Mouse (Mus musculus): ENCODE measurements around the gene Lrba. TPM values are rescaled to one million over a fixed set of nuclear protein-coding genes. Genes with fewer than 3 reads are reported as not detected.

The Lrba gene
- polyA plus RNA-seq, 1 experiment from 2014 or later, result 9.2 TPM

- H3K4me2 ChIP-seq (ENCODE audit: low read depth, low read length), result no peak overlapping the region
- no peaks in the 10 kb centered on the region for H3K27me3 ChIP-seq (replicated peaks; ENCODE audit: control insufficient read depth, insufficient read depth, low read length)
- no peaks in the 10 kb centered on the region for H3K9me3 ChIP-seq (ENCODE audit: control insufficient read depth, low read length)
- no peak overlapping the region for H3K9ac ChIP-seq (ENCODE audit: low read depth, low read length)
- H3K4me1 ChIP-seq (ENCODE audit: control insufficient read depth, insufficient read depth, low read length), result no peaks in the 10 kb centered on the region
- no peak overlapping the region for H3K27ac ChIP-seq (replicated peaks; ENCODE audit: low read depth, low read length)
- H3K4me3 ChIP-seq (ENCODE audit: low read depth, low read length), result no peak overlapping the region
- DNase-seq (ENCODE audit: low spot score) (no peak), ATAC-seq (ENCODE audit: low read depth) (no peak)
- no peaks in the 10 kb centered on the region for H3K36me3 ChIP-seq (ENCODE audit: control insufficient read depth, insufficient read depth, low read length)
- 65% methylated on average over 2 of the region's 2 CpGs for WGBS
These were observed 147.0 kb downstream of the Lrba start for GRCm38 (mm10) chr3:86371466-86371865.

- Histone ChIP-seq H3K9me3 (ENCODE audit: control insufficient read depth, low read length) (no peaks in the 10 kb centered on the region), H3K27me3 (replicated peaks; ENCODE audit: control insufficient read depth, insufficient read depth, low read length) (no peaks in the 10 kb centered on the region), H3K36me3 (ENCODE audit: control insufficient read depth, insufficient read depth, low read length) (no peaks in the 10 kb centered on the region), H3K9ac (ENCODE audit: low read depth, low read length) (no peak overlapping the region), H3K4me2 (ENCODE audit: low read depth, low read length) (no peak overlapping the region), H3K4me1 (ENCODE audit: control insufficient read depth, insufficient read depth, low read length) (no peaks in the 10 kb centered on the region), H3K27ac (replicated peaks; ENCODE audit: low read depth, low read length) (no peak overlapping the region), H3K4me3 (ENCODE audit: low read depth, low read length) (no peak overlapping the region)
- 63% methylated on average over 2 of the region's 2 CpGs for WGBS
- ATAC-seq (ENCODE audit: low read depth), result no peak
- DNase-seq (ENCODE audit: low spot score), result no peak
These were observed 150.8 kb downstream of the Lrba start for GRCm38 (mm10) chr3:86375276-86375675.

GRCm38 (mm10) chr3:86382557-86382956 is 158.1 kb downstream of the Lrba start:
- WGBS, result 28% methylated on average over 2 of the region's 2 CpGs

GRCm38 (mm10) chr3:86385047-86385446 is 160.6 kb downstream of the Lrba start:
- H3K27ac ChIP-seq (replicated peaks; ENCODE audit: low read depth, low read length), result no peak overlapping the region
- H3K4me2 ChIP-seq (ENCODE audit: low read depth, low read length), result no peak overlapping the region
- ATAC-seq (ENCODE audit: low read depth), result no peak
- no peak for DNase-seq (ENCODE audit: low spot score)
- H3K9me3 ChIP-seq (ENCODE audit: control insufficient read depth, low read length), result no peaks in the 10 kb centered on the region
- no peaks in the 10 kb centered on the region for H3K27me3 ChIP-seq (replicated peaks; ENCODE audit: control insufficient read depth, insufficient read depth, low read length)
- no peaks in the 10 kb centered on the region for H3K4me1 ChIP-seq (ENCODE audit: control insufficient read depth, insufficient read depth, low read length)
- 76% methylated on average over 1 of the region's 1 CpGs for WGBS
- no peak overlapping the region for H3K9ac ChIP-seq (ENCODE audit: low read depth, low read length)
- H3K4me3 ChIP-seq (ENCODE audit: low read depth, low read length), result no peak overlapping the region
- H3K36me3 ChIP-seq (ENCODE audit: control insufficient read depth, insufficient read depth, low read length), result no peaks in the 10 kb centered on the region

More at GRCm38 (mm10) chr3:86382557-86382956, 158.1 kb downstream of the Lrba start:
- Histone ChIP-seq H3K4me2 (ENCODE audit: low read depth, low read length) (no peak overlapping the region), H3K4me1 (ENCODE audit: control insufficient read depth, insufficient read depth, low read length) (no peaks in the 10 kb centered on the region), H3K9ac (ENCODE audit: low read depth, low read length) (no peak overlapping the region), H3K27me3 (replicated peaks; ENCODE audit: control insufficient read depth, insufficient read depth, low read length) (no peaks in the 10 kb centered on the region), H3K27ac (replicated peaks; ENCODE audit: low read depth, low read length) (no peak overlapping the region), H3K36me3 (ENCODE audit: control insufficient read depth, insufficient read depth, low read length) (no peaks in the 10 kb centered on the region), H3K9me3 (ENCODE audit: control insufficient read depth, low read length) (no peaks in the 10 kb centered on the region), H3K4me3 (ENCODE audit: low read depth, low read length) (no peak overlapping the region)
- ATAC-seq (ENCODE audit: low read depth) (no peak), DNase-seq (ENCODE audit: low spot score) (no peak)

GRCm38 (mm10) chr3:86386246-86386645 is 161.8 kb downstream of the Lrba start:
- Histone ChIP-seq H3K4me3 (ENCODE audit: low read depth, low read length) (no peak overlapping the region), H3K4me2 (ENCODE audit: low read depth, low read length) (no peak overlapping the region), H3K27ac (replicated peaks; ENCODE audit: low read depth, low read length) (no peak overlapping the region), H3K9ac (ENCODE audit: low read depth, low read length) (no peak overlapping the region), H3K4me1 (ENCODE audit: control insufficient read depth, insufficient read depth, low read length) (no peaks in the 10 kb centered on the region), H3K9me3 (ENCODE audit: control insufficient read depth, low read length) (no peaks in the 10 kb centered on the region), H3K36me3 (ENCODE audit: control insufficient read depth, insufficient read depth, low read length) (no peaks in the 10 kb centered on the region), H3K27me3 (replicated peaks; ENCODE audit: control insufficient read depth, insufficient read depth, low read length) (no peaks in the 10 kb centered on the region)
- 38% methylated on average over 4 of the region's 4 CpGs for WGBS
- no peak for ATAC-seq (ENCODE audit: low read depth)
- no peak for DNase-seq (ENCODE audit: low spot score)

- Histone ChIP-seq H3K4me3 (ENCODE audit: low read depth, low read length) (no peak overlapping the region), H3K4me1 (ENCODE audit: control insufficient read depth, insufficient read depth, low read length) (peaks cover 4% of the 10 kb centered on the region), H3K4me2 (ENCODE audit: low read depth, low read length) (no peak overlapping the region), H3K9me3 (ENCODE audit: control insufficient read depth, low read length) (no peaks in the 10 kb centered on the region), H3K9ac (ENCODE audit: low read depth, low read length) (no peak overlapping the region), H3K27me3 (replicated peaks; ENCODE audit: control insufficient read depth, insufficient read depth, low read length) (no peaks in the 10 kb centered on the region), H3K36me3 (ENCODE audit: control insufficient read depth, insufficient read depth, low read length) (no peaks in the 10 kb centered on the region), H3K27ac (replicated peaks; ENCODE audit: low read depth, low read length) (no peak overlapping the region)
- no peak for DNase-seq (ENCODE audit: low spot score)
- no peak for ATAC-seq (ENCODE audit: low read depth)
- WGBS, result 84% methylated on average over 2 of the region's 2 CpGs
These were observed 199.3 kb downstream of the Lrba start for GRCm38 (mm10) chr3:86423828-86424227.

- H3K4me3 ChIP-seq (ENCODE audit: low read depth, low read length), result no peak overlapping the region
- no peaks in the 10 kb centered on the region for H3K27me3 ChIP-seq (replicated peaks; ENCODE audit: control insufficient read depth, insufficient read depth, low read length)
- no peak overlapping the region for H3K27ac ChIP-seq (replicated peaks; ENCODE audit: low read depth, low read length)
- no peaks in the 10 kb centered on the region for H3K9me3 ChIP-seq (ENCODE audit: control insufficient read depth, low read length)
- no peaks in the 10 kb centered on the region for H3K36me3 ChIP-seq (ENCODE audit: control insufficient read depth, insufficient read depth, low read length)
- ATAC-seq (ENCODE audit: low read depth) (no peak), DNase-seq (ENCODE audit: low spot score) (no peak)
- no peak overlapping the region for H3K9ac ChIP-seq (ENCODE audit: low read depth, low read length)
- peaks cover 4% of the 10 kb centered on the region for H3K4me1 ChIP-seq (ENCODE audit: control insufficient read depth, insufficient read depth, low read length)
- H3K4me2 ChIP-seq (ENCODE audit: low read depth, low read length), result no peak overlapping the region
- 90% methylated on average over 1 of the region's 1 CpGs for WGBS
These were observed 202.3 kb downstream of the Lrba start for GRCm38 (mm10) chr3:86426733-86427132.

GRCm38 (mm10) chr3:86443497-86443896 is 219.0 kb downstream of the Lrba start:
- Histone ChIP-seq H3K4me2 (ENCODE audit: low read depth, low read length) (no peak overlapping the region), H3K9me3 (ENCODE audit: control insufficient read depth, low read length) (no peaks in the 10 kb centered on the region), H3K27me3 (replicated peaks; ENCODE audit: control insufficient read depth, insufficient read depth, low read length) (no peaks in the 10 kb centered on the region), H3K27ac (replicated peaks; ENCODE audit: low read depth, low read length) (no peak overlapping the region), H3K4me3 (ENCODE audit: low read depth, low read length) (no peak overlapping the region), H3K4me1 (ENCODE audit: control insufficient read depth, insufficient read depth, low read length) (no peaks in the 10 kb centered on the region), H3K36me3 (ENCODE audit: control insufficient read depth, insufficient read depth, low read length) (no peaks in the 10 kb centered on the region), H3K9ac (ENCODE audit: low read depth, low read length) (no peak overlapping the region)
- DNase-seq (ENCODE audit: low spot score), result peak; percentile 56
- no peak for ATAC-seq (ENCODE audit: low read depth)
- 65% methylated on average over 4 of the region's 4 CpGs for WGBS

- H3K4me2 ChIP-seq (ENCODE audit: low read depth, low read length), result no peak overlapping the region
- no peak overlapping the region for H3K9ac ChIP-seq (ENCODE audit: low read depth, low read length)
- H3K27ac ChIP-seq (replicated peaks; ENCODE audit: low read depth, low read length), result no peak overlapping the region
- 92% methylated on average over 2 of the region's 2 CpGs for WGBS
- no peaks in the 10 kb centered on the region for H3K27me3 ChIP-seq (replicated peaks; ENCODE audit: control insufficient read depth, insufficient read depth, low read length)
- no peak for ATAC-seq (ENCODE audit: low read depth)
- H3K36me3 ChIP-seq (ENCODE audit: control insufficient read depth, insufficient read depth, low read length), result no peaks in the 10 kb centered on the region
- no peaks in the 10 kb centered on the region for H3K4me1 ChIP-seq (ENCODE audit: control insufficient read depth, insufficient read depth, low read length)
- no peaks in the 10 kb centered on the region for H3K9me3 ChIP-seq (ENCODE audit: control insufficient read depth, low read length)
- no peak overlapping the region for H3K4me3 ChIP-seq (ENCODE audit: low read depth, low read length)
- no peak for DNase-seq (ENCODE audit: low spot score)
These were observed 226.7 kb downstream of the Lrba start for GRCm38 (mm10) chr3:86451211-86451610.

Measured in embryonic facial prominence, embryonic 14.5 days (tissue).